Comparison of ENCODE assay signal across 8 mouse cellular contexts in genomic region chr12:86816171-86816701, GRCm38 (mm10).
DNase-seq lines count a peak whose midpoint lies in the region; ATAC-seq and TF ChIP-seq lines count a peak whose summit lies in the region.

No protein-coding gene starts in this region.

- no peaks in the 10 kb centered on the region for H3K36me3 ChIP-seq in hindbrain, embryonic 12.5 days
- no peaks in the 10 kb centered on the region for H3K36me3 ChIP-seq in liver, embryonic 14.5 days (replicated peaks; ENCODE audit: control insufficient read depth, insufficient read depth, low read depth)

- peak; percentile 49 for DNase-seq in kidney, postnatal 10 days
- DNase-seq in kidney, adult 18-20 months, result no peak
- peak; percentile 77 to 86 for DNase-seq in frontal cortex, postnatal 10 days (ENCODE audit: low spot score in 2 of 2)
- peak in 2 of 3 experiments; percentile 50 to 55 for DNase-seq in liver, embryonic 14.5 days (ENCODE audit: low read depth in 3 of 3, low spot score in 3 of 3)
- peak; percentile 74 for DNase-seq in right cerebral cortex, postnatal 25 days
- no peak for DNase-seq in ovary, postnatal 10 days (ENCODE audit: low spot score)

- no peaks in the 10 kb centered on the region for H3K27me3 ChIP-seq in hindbrain, embryonic 12.5 days
- no peaks in the 10 kb centered on the region; the same call in 1 of the 2 replicates for H3K27me3 ChIP-seq in liver, embryonic 14.5 days (ENCODE audit: control insufficient read depth, insufficient read depth, low read length)

- H3K4me1 ChIP-seq in bone marrow, adult 2 months (ENCODE audit: control insufficient read depth, insufficient read depth, low read length), result peaks cover 13% of the 10 kb centered on the region
- H3K4me1 ChIP-seq in hindbrain, embryonic 12.5 days, result peaks cover 53% of the 10 kb centered on the region
- H3K4me1 ChIP-seq in liver, embryonic 14.5 days (replicated peaks; ENCODE audit: control insufficient read depth in 2 of 2, insufficient read depth in 2 of 2, low read length in 1 of 2), result peaks cover 17 to 30% of the 10 kb centered on the region in 2 experiments

- H3K27ac ChIP-seq in bone marrow, adult 2 months (ENCODE audit: control insufficient read depth, insufficient read depth, low read depth, low read length, poor library complexity), result peak overlapping the region; percentile 22; the same call in 1 of the 2 replicates
- peak overlapping the region; percentile 95 for H3K27ac ChIP-seq in hindbrain, embryonic 12.5 days
- H3K27ac ChIP-seq in liver, embryonic 14.5 days, result no peak overlapping the region

- peak overlapping the region; percentile 39; the same call in 1 of the 2 replicates for H3K9ac ChIP-seq in hindbrain, embryonic 12.5 days
- H3K9ac ChIP-seq in liver, embryonic 14.5 days (replicated peaks), result no peak overlapping the region

- TF ChIP-seq EP300 in liver, embryonic 14.5 days (IDR thresholded peaks at IDR 0.05; ENCODE audit: low read depth), result peak; percentile 34; the same call in 1 of the 2 replicates

- TF ChIP-seq CTCF in bone marrow, adult 2 months (IDR thresholded peaks at IDR 0.05; ENCODE audit: control insufficient read depth, insufficient read depth, low read length), result no peak
- no peak for TF ChIP-seq CTCF in liver, embryonic 14.5 days (IDR thresholded peaks at IDR 0.05; ENCODE audit: low read depth)

- H3K4me2 ChIP-seq in hindbrain, embryonic 12.5 days (replicated peaks), result peak overlapping the region; percentile 29
- H3K4me2 ChIP-seq in liver, embryonic 14.5 days (ENCODE audit: low read depth), result no peak overlapping the region

- TF ChIP-seq POLR2A in bone marrow, adult 2 months (IDR thresholded peaks at IDR 0.05; ENCODE audit: borderline replicate concordance, control insufficient read depth, low read depth, low read length), result no peak

- peak; percentile 81 for ATAC-seq in hindbrain, embryonic 12.5 days (ENCODE audit: low FRiP score)
- peak; percentile 86 for ATAC-seq in liver, embryonic 14.5 days (ENCODE audit: insufficient read depth)

- no peaks in the 10 kb centered on the region for H3K9me3 ChIP-seq in hindbrain, embryonic 12.5 days (replicated peaks)
- H3K9me3 ChIP-seq in liver, embryonic 14.5 days (ENCODE audit: control insufficient read depth, low read length), result no peaks in the 10 kb centered on the region

- H3K4me3 ChIP-seq in bone marrow, adult 2 months (replicated peaks; ENCODE audit: control insufficient read depth, low read depth, low read length), result no peak overlapping the region
- H3K4me3 ChIP-seq in hindbrain, embryonic 12.5 days, result no peak overlapping the region
- no peak overlapping the region for H3K4me3 ChIP-seq in liver, embryonic 14.5 days (ENCODE audit: insufficient read depth in 1 of 2, low read depth in 2 of 2, low read length in 2 of 2)

- WGBS in bone marrow, adult 2 months, result 62% methylated on average over 6 of the region's 6 CpGs
- 3% methylated on average over 6 of the region's 6 CpGs for WGBS in hindbrain, embryonic 12.5 days
- WGBS in liver, embryonic 14.5 days (ENCODE audit: insufficient replicate concordance), result 8% methylated on average over 6 of the region's 6 CpGs

Comparison
In these comparisons a context has a peak if more than half of its experiments do, and no peak if none do; other contexts are left out.
1. DNase-seq: peak in kidney, postnatal 10 days (single experiment), frontal cortex, postnatal 10 days (2 of 2), liver, embryonic 14.5 days (2 of 3) and right cerebral cortex, postnatal 25 days (single experiment); none in kidney, adult 18-20 months (single experiment) and ovary, postnatal 10 days (single experiment).